Mouse (Mus musculus) bone marrow, adult 2 months (tissue): Measurements from ENCODE around the gene Kdr. TPM values are rescaled to one million over a fixed set of nuclear protein-coding genes. Genes with fewer than 3 reads are reported as not detected.

Source experiments
- H3K27ac ChIP-seq: fragments of 200-500 bp; 2 replicates; pipeline ENCODE4 v1.5.1; 2012; ENCODE audit warnings: low read depth, mild to moderate bottlenecking, control low read depth, inconsistent platforms, low read length; ENCODE audit not compliant: control insufficient read depth, poor library complexity, insufficient read depth
- H3K4me1 ChIP-seq: fragments of 200-500 bp; 2 replicates; pipeline ENCODE4 v1.6.1; 2011; ENCODE audit warnings: low read length; ENCODE audit not compliant: control insufficient read depth, insufficient read depth
- H3K4me3 ChIP-seq: fragments of 200-500 bp; replicated peaks from 2 replicates; pipeline ENCODE3; 2011; ENCODE audit warnings: mild to moderate bottlenecking, low read depth, low read length, control low read depth; ENCODE audit not compliant: control insufficient read depth
- CTCF ChIP-seq: fragments of 200-500 bp; IDR thresholded peaks from 2 replicates; pipeline ENCODE4 v1.5.1; 2011; ENCODE audit warnings: low read length, control low read depth; ENCODE audit not compliant: control insufficient read depth, insufficient read depth
- POLR2A ChIP-seq: fragments of 200-500 bp; IDR thresholded peaks from 2 replicates; pipeline ENCODE4 v1.6.1; 2011; ENCODE audit warnings: low read depth, mild to moderate bottlenecking, control low read depth, low read length, borderline replicate concordance; ENCODE audit not compliant: control insufficient read depth
- WGBS: fragments of 180-500 bp; shearing (Covaris S2); methylation state at CpG from one replicate; pipeline ENCODE4 v1.1.7; 2018; 5-methylcytosine and 5-hydroxymethylcytosine counted together
- polyA plus RNA-seq: library from polyadenylated mRNA; stranded (reverse); fragments of >200 nt; gene quantifications from 2 replicates; pipeline ENCODE4 v1.2.4, GENCODE M21; 2011; ENCODE audit warnings: low replicate concordance; ENCODE audit not compliant: missing spikeins, insufficient read depth, insufficient read length

Kdr gene
- polyA plus RNA-seq, result 2.4 and 4.2 TPM in 2 replicates

DNA sequence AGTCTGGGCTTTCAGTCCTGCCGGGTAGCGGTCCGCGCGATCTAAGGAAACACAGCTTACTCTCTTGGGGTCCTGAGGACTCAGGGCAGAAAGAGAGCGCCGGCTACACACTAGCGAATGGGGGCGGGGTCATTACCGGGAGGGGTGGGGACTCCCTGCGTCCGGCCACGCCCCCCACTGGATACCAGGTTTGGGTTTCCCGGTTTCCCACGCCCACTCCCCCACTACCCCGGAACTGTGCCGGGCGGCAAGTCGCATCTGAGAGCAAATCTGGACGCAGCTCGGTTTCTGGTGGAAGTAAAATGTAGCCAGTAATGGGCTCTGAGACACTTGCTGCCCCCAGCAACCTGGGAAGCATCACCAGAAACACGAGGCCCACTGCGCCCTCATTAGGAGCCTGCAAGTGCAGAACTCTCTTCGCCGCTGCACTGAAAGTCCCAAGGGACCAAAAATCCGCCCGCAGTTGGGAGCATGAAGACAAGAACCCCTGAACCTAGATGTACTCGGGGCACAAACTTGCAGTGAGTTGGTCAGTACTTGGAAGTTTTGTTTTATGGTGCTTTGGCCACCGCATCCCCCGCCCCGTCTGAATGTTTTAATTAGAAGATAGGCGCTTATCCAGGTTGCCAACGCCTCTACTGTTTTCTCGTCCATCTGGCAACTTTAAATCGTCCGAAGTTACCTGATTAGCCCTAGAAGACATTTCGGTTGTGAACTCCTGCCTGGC, at the start of gene Kdr:
TSS of gene Kdr (minus strand) at position 85 of the 727 bp plus-strand sequence.
- Histone ChIP-seq H3K4me3 (peak within 1 kb of the TSS; percentile 38), H3K27ac (peak within 1 kb of the TSS; percentile 28; the same call in 1 of the 2 replicates), H3K4me1 (no peaks in the 10 kb centered on the region; the same call in 1 of the 2 replicates)
- 5% methylated on average over 37 of the region's 37 CpGs for WGBS
- TF ChIP-seq POLR2A (no peak), CTCF (no peak)

DNA sequence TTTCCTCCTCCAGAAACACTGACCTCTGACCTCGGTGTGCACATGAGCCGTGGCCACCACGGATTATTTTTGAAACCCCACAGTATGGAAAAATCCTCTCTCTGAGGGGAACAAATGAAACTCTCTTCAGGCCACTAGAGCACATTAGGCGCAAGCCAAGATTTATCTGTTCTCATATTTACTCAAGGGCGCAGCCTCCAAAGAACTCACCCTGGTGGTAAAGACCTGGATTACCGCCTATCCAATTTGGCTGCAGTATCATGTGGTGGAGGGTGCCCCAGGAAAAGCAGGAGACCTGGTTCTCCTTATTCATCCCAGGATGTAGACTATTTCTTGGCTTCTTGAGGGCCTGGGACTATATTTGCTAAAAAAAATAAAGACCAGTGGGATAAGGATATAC, 48.5 kb upstream of the Kdr start:
- 77% methylated on average over 6 of the region's 6 CpGs for WGBS
- Histone ChIP-seq H3K4me3 (no peak overlapping the region), H3K27ac (no peak overlapping the region), H3K4me1 (no peaks in the 10 kb centered on the region)
- no peak for TF ChIP-seq POLR2A
- TF ChIP-seq CTCF, result no peak

DNA sequence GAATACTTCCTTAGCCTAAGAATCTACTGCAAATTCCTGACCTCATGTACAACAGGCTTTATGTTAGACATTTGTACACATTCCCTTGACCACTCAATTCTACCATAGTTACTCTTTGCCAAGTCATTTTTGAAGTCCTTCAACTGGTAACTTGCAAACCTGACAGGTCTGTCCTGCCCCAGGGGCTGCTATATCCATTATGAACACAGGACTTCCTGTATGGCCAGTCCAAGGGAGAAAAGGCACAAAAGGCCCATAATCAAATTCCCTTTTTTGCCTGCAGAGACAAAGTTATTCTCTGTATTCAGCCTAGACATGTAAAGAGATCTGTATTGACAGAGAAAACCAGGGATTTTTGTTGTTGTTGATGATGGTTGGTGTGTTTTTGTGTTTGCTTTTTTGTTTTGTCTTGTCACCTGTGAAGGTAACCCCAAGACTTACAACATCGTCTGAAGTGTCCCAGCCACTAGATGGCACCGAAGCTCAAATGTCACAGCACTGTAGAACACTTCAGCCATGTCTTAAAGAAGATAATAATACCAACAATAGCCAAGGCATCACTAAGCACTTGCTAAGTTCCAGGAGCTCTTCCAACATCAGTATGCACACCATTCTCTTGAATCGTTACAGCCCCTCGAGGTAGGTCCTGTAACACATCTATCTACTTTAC, 47.9 kb upstream of the Kdr start:
- no peak for TF ChIP-seq CTCF
- TF ChIP-seq POLR2A, result no peak
- H3K4me3 ChIP-seq, result no peak overlapping the region
- no peak overlapping the region for H3K27ac ChIP-seq
- H3K4me1 ChIP-seq, result no peaks in the 10 kb centered on the region
- 42% methylated on average over 4 of the region's 4 CpGs for WGBS

DNA sequence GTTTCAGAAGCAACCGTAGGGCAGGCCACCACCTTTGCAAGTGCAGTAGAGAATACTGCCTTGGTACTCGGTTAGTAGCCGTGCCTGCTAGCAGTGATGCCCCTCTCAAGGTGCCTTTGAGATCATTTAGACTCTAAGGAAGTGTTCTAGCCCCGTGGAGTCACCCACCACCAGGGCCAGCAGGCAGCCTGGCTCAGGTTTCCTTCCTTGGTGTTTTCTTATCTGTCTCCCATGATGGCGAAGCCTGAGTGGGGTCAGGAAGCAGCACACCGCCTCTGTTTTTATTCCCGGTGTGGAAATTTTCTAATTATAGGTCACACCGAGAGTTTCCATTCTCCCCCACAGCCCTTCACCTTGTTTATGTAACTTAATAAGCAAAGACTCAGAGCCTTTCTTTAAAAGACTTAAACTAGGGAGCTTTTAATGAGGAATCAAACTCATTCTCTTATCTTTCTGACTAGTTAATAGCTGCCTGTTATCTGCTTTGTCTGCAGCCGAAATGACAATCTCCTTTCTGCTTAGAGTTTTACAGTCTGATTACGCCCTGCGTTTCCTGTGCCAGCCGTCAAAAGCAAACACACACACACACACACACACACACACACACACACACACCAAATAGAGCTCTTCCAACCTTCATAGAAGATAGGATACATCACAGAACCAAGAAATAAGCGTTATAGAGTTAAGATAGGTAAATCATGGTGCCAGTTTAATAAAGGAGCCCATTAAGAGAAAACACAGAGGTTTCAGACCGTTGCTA, 44.9 kb upstream of the Kdr start:
- no peaks in the 10 kb centered on the region for H3K4me1 ChIP-seq

DNA sequence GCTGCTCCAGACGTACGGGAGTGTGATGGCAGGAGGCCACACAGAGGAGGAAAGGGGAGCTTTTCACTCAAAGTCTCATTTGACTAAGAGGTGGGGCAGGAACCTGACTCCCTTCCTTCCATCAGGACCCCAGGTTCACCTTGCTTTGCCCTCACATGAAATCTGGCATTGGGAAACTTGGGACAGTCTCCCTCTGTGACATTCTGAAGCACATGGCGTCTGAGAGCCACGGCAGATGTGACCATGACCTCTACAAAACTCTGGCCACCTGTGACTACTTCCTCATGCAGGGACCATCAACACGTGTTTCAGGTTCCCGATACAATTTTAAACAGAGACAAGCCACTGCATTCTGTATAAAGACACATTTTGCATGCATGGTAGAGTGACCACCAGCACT, 44.2 kb upstream of the Kdr start:
- WGBS, result 66% methylated on average over 6 of the region's 6 CpGs
- Histone ChIP-seq H3K27ac (no peak overlapping the region), H3K4me3 (no peak overlapping the region), H3K4me1 (no peaks in the 10 kb centered on the region)
- TF ChIP-seq POLR2A, result no peak
- no peak for TF ChIP-seq CTCF

More for the DNA sequence above, 44.9 kb upstream of the Kdr start:
- H3K4me3 ChIP-seq, result no peak overlapping the region
- no peak overlapping the region for H3K27ac ChIP-seq
- 33% methylated on average over 14 of the region's 14 CpGs for WGBS
- TF ChIP-seq CTCF (no peak), POLR2A (no peak)

DNA sequence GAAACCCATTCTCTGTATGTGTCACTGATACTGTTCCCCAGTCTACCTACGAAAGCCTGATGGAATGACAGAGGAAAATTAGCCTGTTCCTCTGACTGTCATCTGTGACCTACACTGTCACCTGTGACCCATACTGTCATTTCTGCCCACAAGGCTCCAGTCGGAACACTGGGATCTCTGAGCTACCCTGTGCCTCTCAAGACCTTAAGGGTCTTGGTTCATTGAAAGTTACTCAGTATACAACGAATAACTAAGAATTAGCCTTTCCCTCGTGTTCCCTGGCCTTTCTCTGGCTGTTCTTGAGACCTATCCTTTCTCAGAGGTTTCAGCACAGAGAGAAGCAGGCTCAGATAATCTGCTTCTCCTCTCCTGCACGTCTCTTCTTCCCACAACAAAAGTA, 40.1 kb upstream of the Kdr start:
- Histone ChIP-seq H3K27ac (no peak overlapping the region), H3K4me1 (no peaks in the 10 kb centered on the region), H3K4me3 (no peak overlapping the region)
- TF ChIP-seq CTCF, result no peak
- no peak for TF ChIP-seq POLR2A
- WGBS, result 81% methylated on average over 5 of the region's 5 CpGs

DNA sequence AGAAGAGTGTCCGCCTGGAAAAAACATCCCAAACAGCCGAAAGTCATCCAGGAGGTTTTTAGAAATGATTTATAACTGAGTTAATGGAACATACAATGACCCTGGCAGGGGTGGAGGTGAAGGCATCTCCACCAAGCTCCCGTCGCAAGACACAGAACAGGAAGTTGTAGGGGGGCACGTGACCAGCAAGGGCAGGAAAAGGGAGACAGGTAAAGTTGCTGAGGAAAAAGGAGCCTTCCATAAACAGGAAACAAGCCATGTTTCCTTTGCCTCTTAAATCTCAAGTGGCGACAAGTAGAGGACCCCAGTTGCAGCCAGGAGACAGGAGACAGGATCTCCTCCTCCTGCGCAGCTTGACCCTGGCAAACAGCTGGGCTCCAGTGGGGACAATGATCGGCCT, 37.8 kb upstream of the Kdr start:
- Histone ChIP-seq H3K27ac (no peak overlapping the region), H3K4me1 (no peaks in the 10 kb centered on the region), H3K4me3 (no peak overlapping the region)
- TF ChIP-seq CTCF (no peak), POLR2A (no peak)
- WGBS, result 48% methylated on average over 8 of the region's 8 CpGs

DNA sequence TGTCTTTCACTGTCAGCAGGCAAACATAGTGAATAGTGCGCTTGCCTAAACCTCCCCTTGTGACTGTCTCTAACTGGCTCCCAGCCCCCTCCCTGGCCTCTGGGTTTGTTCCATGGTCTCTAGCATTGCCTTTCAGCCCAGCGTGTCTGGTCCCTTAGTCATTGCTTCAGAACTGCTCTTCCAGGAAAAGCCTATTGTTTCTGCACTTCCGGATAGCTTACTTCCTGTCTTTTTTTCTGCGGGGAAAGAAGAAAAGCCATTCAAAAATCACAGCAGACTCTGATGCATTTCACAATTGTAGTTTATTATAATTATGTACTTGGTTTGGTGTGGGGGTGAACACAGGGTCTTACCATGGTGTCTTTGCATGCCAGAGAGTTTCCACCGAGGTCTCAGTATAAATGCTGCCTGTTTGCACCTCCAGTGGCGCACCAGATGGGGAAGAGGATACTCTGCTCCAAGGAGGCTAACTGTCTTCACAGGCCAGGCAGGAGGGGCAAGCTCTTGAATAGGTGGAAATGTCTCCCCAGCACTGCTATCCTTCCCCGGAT, 35.7 kb upstream of the Kdr start:
- TF ChIP-seq CTCF, result no peak
- no peak for TF ChIP-seq POLR2A
- H3K4me1 ChIP-seq, result no peaks in the 10 kb centered on the region
- 51% methylated on average over 7 of the region's 7 CpGs for WGBS

More for the DNA sequence above, 35.7 kb upstream of the Kdr start:
- Histone ChIP-seq H3K27ac (no peak overlapping the region), H3K4me3 (no peak overlapping the region)
